8 mouse cellular contexts compared by ENCODE assay signal in the genomic region with DNA sequence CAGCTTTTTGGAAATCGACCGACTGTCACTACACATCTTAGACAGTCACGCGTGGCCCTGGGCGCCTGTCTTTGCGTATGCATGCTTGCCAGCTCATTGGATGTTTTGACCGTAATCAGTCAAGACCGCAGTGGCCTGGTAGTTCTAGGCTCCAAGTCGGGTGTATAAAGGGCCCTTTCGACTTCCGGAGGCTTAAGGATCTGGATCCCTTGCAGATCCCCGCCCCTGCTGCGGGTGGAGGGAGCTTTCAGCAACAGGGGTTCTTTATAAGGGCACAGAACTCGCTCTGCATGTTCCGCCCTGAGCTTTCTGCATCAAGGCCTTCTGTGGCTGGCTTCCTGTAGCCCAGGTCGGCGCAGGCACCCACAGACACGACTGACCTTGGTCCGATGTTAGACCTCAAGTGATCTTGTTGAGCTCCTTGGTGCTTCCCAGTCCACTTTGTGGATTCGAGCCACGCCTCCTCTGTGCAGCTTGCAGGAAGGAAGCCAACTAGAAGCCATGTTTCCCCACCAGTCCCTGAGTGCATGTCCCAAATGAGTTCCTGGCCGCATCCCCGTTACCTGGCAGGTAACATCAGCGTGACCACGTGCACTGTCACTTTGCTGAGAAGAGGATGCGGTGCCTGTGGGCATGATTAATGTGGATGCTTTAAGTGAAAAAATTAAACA. TPM values are rescaled to one million over a fixed set of nuclear protein-coding genes. Genes with fewer than 3 reads are reported as not detected.
A peak's percentile ranks its signal among the peaks of the same experiment; 100 is the strongest.
DNase-seq lines count a peak whose midpoint lies in the region; ATAC-seq and TF ChIP-seq lines count a peak whose summit lies in the region.

A gene (minus strand): TSS at position 443 of the 671 bp plus-strand sequence.

- TF ChIP-seq EP300 in MEL (IDR thresholded peaks at IDR 0.05; ENCODE audit: low read depth in 1 of 2, low read length in 2 of 2), result no peak

- peak; percentile 90 for DNase-seq in MEL (ENCODE audit: low read depth, low spot score)
- DNase-seq in cerebellum, adult 18-20 months, result peak; percentile 55 to 61
- peak; percentile 66 for DNase-seq in heart, postnatal 25 days (ENCODE audit: low spot score)
- DNase-seq in layer of hippocampus, adult 18-20 months (ENCODE audit: low spot score in 2 of 2), result peak; percentile 36 to 65
- DNase-seq in lung, adult 2 months, result peak; percentile 75
- peak; percentile 53 to 64 for DNase-seq in thymus, adult 18-20 months

- TF ChIP-seq RAD21 in MEL (IDR thresholded peaks at IDR 0.05; ENCODE audit: low read depth, low read length), result no peak

- H3K9ac ChIP-seq in MEL (ENCODE audit: control insufficient read depth, low read depth, low read length, poor library complexity, severe bottlenecking), result peak within 1 kb of the TSS; percentile 88
- peak within 1 kb of the TSS; percentile 96 for H3K9ac ChIP-seq in forebrain, embryonic 16.5 days (replicated peaks; ENCODE audit: low read depth, low read length)
- H3K9ac ChIP-seq in neural tube, embryonic 15.5 days (replicated peaks), result peak within 1 kb of the TSS; percentile 92

- H3K4me3 ChIP-seq in MEL (ENCODE audit: control insufficient read depth in 1 of 2, insufficient read depth in 1 of 2, low read depth in 2 of 2, low read length in 2 of 2), result peak within 1 kb of the TSS; percentile 91 to 97
- peak within 1 kb of the TSS; percentile 99 for H3K4me3 ChIP-seq in forebrain, embryonic 16.5 days (replicated peaks; ENCODE audit: low read length)
- H3K4me3 ChIP-seq in lung, adult 2 months (replicated peaks; ENCODE audit: extremely low read depth, low read depth, low read length), result peak within 1 kb of the TSS; percentile 65
- H3K4me3 ChIP-seq in neural tube, embryonic 15.5 days (replicated peaks), result peak within 1 kb of the TSS; percentile 96

- H3K79me2 ChIP-seq in MEL (ENCODE audit: control insufficient read depth, insufficient read depth, low read length, poor library complexity), result peaks cover 48% of the 10 kb centered on the region

- no peak for TF ChIP-seq CTCF in MEL (IDR thresholded peaks at IDR 0.05 in 2 of 3, conservative IDR thresholded peaks at IDR 0.05 in 1 of 3; ENCODE audit: control insufficient read depth in 1 of 3, insufficient read depth in 1 of 3, low read depth in 2 of 3, low read length in 3 of 3, poor library complexity in 1 of 3, severe bottlenecking in 1 of 3)
- no peak for TF ChIP-seq CTCF in lung, adult 2 months (IDR thresholded peaks at IDR 0.05; ENCODE audit: insufficient read depth, low read length)

- TF ChIP-seq POLR2A in MEL (IDR thresholded peaks at IDR 0.05; ENCODE audit: control insufficient read depth in 1 of 2, insufficient read depth in 1 of 2, low read depth in 1 of 2, low read length in 2 of 2, poor library complexity in 1 of 2), result peak in 1 of 2 experiments; percentile 48; a peak in 1 of 4 replicates
- no peak; the same call in 1 of the 2 replicates for TF ChIP-seq POLR2A in lung, adult 2 months (IDR thresholded peaks at IDR 0.05; ENCODE audit: borderline replicate concordance, extremely low read depth, low read depth, low read length)

- H3K4me1 ChIP-seq in MEL (ENCODE audit: control insufficient read depth in 1 of 2, insufficient read depth in 2 of 2, low read length in 2 of 2), result peaks cover 0 to 14% of the 10 kb centered on the region in 2 experiments
- peaks cover 25% of the 10 kb centered on the region for H3K4me1 ChIP-seq in forebrain, embryonic 16.5 days (replicated peaks; ENCODE audit: control insufficient read depth, insufficient read depth, low read length)
- peaks cover 12% of the 10 kb centered on the region for H3K4me1 ChIP-seq in lung, adult 2 months (ENCODE audit: control insufficient read depth, insufficient read depth, low read length)
- H3K4me1 ChIP-seq in neural tube, embryonic 15.5 days, result peaks cover 28% of the 10 kb centered on the region

- peak; percentile 7 for ATAC-seq in forebrain, embryonic 16.5 days
- peak; percentile 19 for ATAC-seq in neural tube, embryonic 15.5 days (ENCODE audit: low FRiP score)

- H3K27ac ChIP-seq in MEL (ENCODE audit: control insufficient read depth, low read depth, low read length), result peak within 1 kb of the TSS; percentile 84
- H3K27ac ChIP-seq in forebrain, embryonic 16.5 days (ENCODE audit: low read length), result peak within 1 kb of the TSS; percentile 80
- peak within 1 kb of the TSS; percentile 95 for H3K27ac ChIP-seq in neural tube, embryonic 15.5 days (replicated peaks)

- H3K4me2 ChIP-seq in forebrain, embryonic 16.5 days (ENCODE audit: low read length), result peak within 1 kb of the TSS; percentile 79
- H3K4me2 ChIP-seq in neural tube, embryonic 15.5 days, result peak within 1 kb of the TSS; percentile 82

- H3K27me3 ChIP-seq in MEL (ENCODE audit: control insufficient read depth in 1 of 2, insufficient read depth in 2 of 2, low read length in 2 of 2), result no peaks in the 10 kb centered on the region
- H3K27me3 ChIP-seq in forebrain, embryonic 16.5 days (replicated peaks; ENCODE audit: control insufficient read depth, insufficient read depth, low read length), result no peaks in the 10 kb centered on the region
- no peaks in the 10 kb centered on the region for H3K27me3 ChIP-seq in neural tube, embryonic 15.5 days (replicated peaks)

- 2% methylated on average over 26 of the region's 26 CpGs for WGBS in forebrain, embryonic 16.5 days
- 1% methylated on average over 26 of the region's 26 CpGs for WGBS in lung, adult 2 months
- WGBS in neural tube, embryonic 15.5 days, result 1% methylated on average over 26 of the region's 26 CpGs

- peaks cover 0 to 18% of the 10 kb centered on the region in 2 experiments; a peak in 2 of 4 replicates for H3K36me3 ChIP-seq in MEL (ENCODE audit: control insufficient read depth in 1 of 2, insufficient read depth in 2 of 2, low read length in 2 of 2)
- no peaks in the 10 kb centered on the region for H3K36me3 ChIP-seq in forebrain, embryonic 16.5 days (ENCODE audit: control insufficient read depth, insufficient read depth)
- H3K36me3 ChIP-seq in neural tube, embryonic 15.5 days, result no peaks in the 10 kb centered on the region

- H3K9me3 ChIP-seq in MEL (replicated peaks; ENCODE audit: insufficient read depth, low read length), result no peaks in the 10 kb centered on the region
- H3K9me3 ChIP-seq in forebrain, embryonic 16.5 days (ENCODE audit: control insufficient read depth, low read length), result no peaks in the 10 kb centered on the region
- H3K9me3 ChIP-seq in neural tube, embryonic 15.5 days (replicated peaks), result no peaks in the 10 kb centered on the region

- intact Hi-C loops in heart, postnatal 25 days (cut with DNase I), result loop anchor here (5.0 kb wide), 2 partner anchors 45 to 130 kb away; no protein-coding TSS in a partner anchor

TF ChIP-seq in MEL, 35 proteins besides CTCF, POLR2A, EP300 and RAD21:
- TF ChIP-seq ETS1 (IDR thresholded peaks at IDR 0.05; ENCODE audit: low read depth, low read length) (peak; percentile 24; the same call in 1 of the 2 replicates), GABPA (IDR thresholded peaks at IDR 0.05; ENCODE audit: low read depth, low read length) (no peak), UBTF (IDR thresholded peaks at IDR 0.05; ENCODE audit: borderline replicate concordance, insufficient read depth, low read depth, low read length) (no peak), TBP (IDR thresholded peaks at IDR 0.05; ENCODE audit: low read depth, low read length) (peak; percentile 86), MXI1 (IDR thresholded peaks at IDR 0.05; ENCODE audit: low read depth, low read length) (peak; percentile 80), MAX (IDR thresholded peaks at IDR 0.05; ENCODE audit: low read length) (peak; percentile 73), MYC (IDR thresholded peaks at IDR 0.05; ENCODE audit: low read depth, low read length) (0 out of 2 replicates have a peak, but pooled peaks have one; percentile 53), HCFC1 (IDR thresholded peaks at IDR 0.05; ENCODE audit: low read depth, low read length) (peak; percentile 63), NELFE (IDR thresholded peaks at IDR 0.05; ENCODE audit: low read depth, low read length) (peak; percentile 34; the same call in 1 of the 2 replicates), SIN3A (IDR thresholded peaks at IDR 0.05; ENCODE audit: low read length) (peak; percentile 42; the same call in 1 of the 2 replicates), MAZ (IDR thresholded peaks at IDR 0.05; ENCODE audit: low read depth, low read length) (no peak)

RNA-seq across cellular contexts. Expression of the gene that starts here (rescaled TPM):
- total RNA-seq in MEL (2012; rRNA removed), result 141 and 155 TPM in 2 replicates
- polyA plus RNA-seq in MEL (2012; ENCODE audit: insufficient read depth in 1 of 2, insufficient read length in 2 of 2, low read depth in 1 of 2, low replicate concordance in 2 of 2, missing spikeins in 1 of 2), result 100 to 1,000 TPM; 157 to 170 TPM
- polyA plus RNA-seq in forebrain, embryonic 16.5 days (2015; fragmentation: Nextera tagmentation; extraction: Ambion mirVana), result 542 and 586 TPM in 2 replicates
- total RNA-seq in heart, postnatal 25 days (2021), result 100 to 1,000 TPM; 181 to 182 TPM
- total RNA-seq in layer of hippocampus, adult 18-20 months (2021), result 10 to 100 TPM; 55.1 to 55.8 TPM
- 5.5 and 11.1 TPM in 2 replicates for polyA plus RNA-seq in lung, adult 2 months (2012; rRNA removed)
- 346 and 378 TPM in 2 replicates for polyA plus RNA-seq in neural tube, embryonic 15.5 days (2015; fragmentation: Nextera tagmentation; extraction: Ambion mirVana)

Comparison
In these comparisons a context has a peak if more than half of its experiments do, and no peak if none do; other contexts are left out.
1. Peak in every context shown above with its lines: DNase-seq, ATAC-seq, H3K4me3 ChIP-seq and H3K27ac ChIP-seq.
2. RNA of the gene that starts here (polyA plus RNA-seq): 542 to 586 TPM in forebrain, embryonic 16.5 days, 346 to 378 TPM in neural tube, embryonic 15.5 days and 157 to 170 TPM in MEL; 5.5 to 11.1 TPM in lung, adult 2 months; every median in the first group is over 10 times any median in the second.